Mouse (Mus musculus) MEL-GATA-1-ER (cell line): ENCODE results near the gene Plcb3.

Experiments
- DNase-seq: peaks from one replicate; pipeline ENCODE4 v3.0.0-alpha.2; 2012; ENCODE audit warnings: low read depth; ENCODE audit errors: extremely low read depth

The Plcb3 gene

DNA sequence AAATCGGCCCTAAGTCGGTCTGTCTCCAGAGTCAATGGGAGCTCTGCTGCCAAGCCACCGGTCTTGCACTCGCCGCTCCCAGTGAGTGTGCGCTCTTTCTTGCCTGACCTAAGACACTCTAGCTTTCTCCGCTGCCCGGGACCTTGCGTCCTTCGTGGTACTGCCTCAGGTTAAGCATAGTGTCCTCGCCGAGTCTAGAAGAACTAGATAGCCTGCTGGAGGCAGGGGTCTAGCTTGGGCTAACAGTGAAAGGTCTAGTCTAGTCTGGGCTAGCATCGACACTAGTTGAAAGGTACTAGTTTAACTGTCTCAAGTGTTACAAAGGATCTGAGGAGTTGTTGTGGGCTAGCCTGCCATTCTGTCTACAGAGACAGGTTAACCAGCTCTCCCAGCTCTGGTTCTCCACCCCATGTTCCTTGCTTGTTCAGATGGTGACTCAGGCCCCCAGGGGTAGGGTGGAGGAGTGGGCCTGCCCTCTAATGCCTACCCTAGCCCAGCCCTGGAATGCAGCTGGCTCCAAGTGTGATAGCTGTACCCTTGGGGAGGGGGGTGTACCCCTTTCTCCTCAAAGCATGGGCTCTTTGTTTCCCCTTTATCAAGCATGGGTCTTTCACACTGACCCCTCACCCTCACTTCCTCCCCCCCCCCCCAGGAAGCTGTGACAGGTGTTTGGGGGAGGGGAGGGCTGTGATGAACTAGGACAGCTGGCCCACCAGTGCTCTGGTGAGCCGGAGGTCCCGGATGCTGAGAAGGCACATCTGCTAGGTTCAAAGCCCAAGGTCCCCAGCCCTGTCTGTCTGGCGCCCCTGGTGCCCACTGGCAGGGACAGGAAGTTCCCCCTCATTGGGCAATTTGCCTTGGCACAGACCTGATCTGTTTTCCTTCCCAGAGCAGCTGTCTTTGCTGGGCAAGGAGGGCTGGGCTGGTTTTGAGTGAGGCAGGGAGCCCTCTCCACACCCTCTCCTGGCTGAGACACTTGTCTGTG, at the start of gene Plcb3:
TSS of gene Plcb3 (minus strand) at position 934 of the 985 bp plus-strand sequence.
- DNase-seq: no peak

DNA sequence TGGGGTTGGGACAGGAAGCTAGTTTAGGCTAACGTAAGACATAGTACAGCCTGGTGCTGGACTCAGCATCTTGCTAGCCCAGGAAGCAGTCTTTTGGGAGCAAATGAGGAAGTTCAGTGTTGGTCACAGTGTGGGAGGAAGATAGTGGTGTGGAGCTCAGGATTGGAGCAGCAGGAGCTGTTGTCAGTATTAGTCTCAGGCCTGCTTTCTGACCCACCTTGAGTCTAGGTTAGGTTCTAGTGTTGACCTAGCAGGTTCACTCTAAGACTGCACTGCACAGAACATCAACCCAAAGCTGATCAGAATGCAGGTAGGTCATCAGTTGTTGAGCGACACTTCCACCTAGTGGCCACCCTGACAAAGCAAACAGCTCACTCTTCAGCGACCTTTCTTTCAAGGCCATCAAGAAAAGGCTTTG, 44.0 kb upstream of the Plcb3 start:
- peak; percentile 82 for DNase-seq

DNA sequence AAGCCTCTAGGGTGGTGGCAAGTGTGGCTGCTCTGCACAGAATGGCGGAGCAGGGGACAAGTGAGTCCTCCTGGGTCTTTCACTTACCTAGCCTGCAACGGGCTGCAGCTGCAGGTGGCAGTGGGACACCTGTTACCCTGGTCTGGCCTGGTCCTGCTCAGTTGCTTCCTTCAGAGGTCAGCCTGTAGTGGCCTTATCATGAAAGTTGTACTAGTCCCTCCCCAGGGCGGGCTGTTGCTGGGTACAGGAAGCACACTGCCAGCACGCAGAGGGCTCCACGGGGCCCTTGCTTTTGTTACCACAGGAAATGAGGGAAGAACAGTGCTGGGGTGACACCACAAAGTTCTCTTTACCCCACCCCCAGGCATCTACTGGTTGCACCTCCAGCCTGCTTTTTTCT, 42.9 kb upstream of the Plcb3 start, which contains the start of gene Fermt3:
TSS of gene Fermt3 (minus strand) at position 279 of the 400 bp plus-strand sequence.
- peak; percentile 86 for DNase-seq

DNA sequence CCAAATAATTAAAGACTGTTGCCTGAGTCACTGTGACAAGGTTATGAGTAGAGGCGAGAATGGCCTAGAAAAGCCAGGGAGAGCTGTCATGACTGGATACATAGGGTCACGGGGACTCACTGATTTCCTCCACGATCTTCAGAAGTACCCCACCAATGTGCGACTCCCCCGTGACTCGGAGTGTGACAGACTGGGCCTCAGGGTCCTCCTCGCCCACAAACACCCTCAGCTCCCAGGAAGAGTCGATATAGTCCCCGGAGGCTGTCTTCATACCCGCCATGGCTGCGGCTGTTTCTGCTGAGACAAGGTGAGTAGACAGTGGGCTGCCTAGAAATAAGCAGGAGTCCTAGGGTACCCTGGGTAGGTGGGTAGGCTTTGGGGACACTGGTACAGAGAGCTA, 42.3 kb upstream of the Plcb3 start:
- no peak for DNase-seq

DNA sequence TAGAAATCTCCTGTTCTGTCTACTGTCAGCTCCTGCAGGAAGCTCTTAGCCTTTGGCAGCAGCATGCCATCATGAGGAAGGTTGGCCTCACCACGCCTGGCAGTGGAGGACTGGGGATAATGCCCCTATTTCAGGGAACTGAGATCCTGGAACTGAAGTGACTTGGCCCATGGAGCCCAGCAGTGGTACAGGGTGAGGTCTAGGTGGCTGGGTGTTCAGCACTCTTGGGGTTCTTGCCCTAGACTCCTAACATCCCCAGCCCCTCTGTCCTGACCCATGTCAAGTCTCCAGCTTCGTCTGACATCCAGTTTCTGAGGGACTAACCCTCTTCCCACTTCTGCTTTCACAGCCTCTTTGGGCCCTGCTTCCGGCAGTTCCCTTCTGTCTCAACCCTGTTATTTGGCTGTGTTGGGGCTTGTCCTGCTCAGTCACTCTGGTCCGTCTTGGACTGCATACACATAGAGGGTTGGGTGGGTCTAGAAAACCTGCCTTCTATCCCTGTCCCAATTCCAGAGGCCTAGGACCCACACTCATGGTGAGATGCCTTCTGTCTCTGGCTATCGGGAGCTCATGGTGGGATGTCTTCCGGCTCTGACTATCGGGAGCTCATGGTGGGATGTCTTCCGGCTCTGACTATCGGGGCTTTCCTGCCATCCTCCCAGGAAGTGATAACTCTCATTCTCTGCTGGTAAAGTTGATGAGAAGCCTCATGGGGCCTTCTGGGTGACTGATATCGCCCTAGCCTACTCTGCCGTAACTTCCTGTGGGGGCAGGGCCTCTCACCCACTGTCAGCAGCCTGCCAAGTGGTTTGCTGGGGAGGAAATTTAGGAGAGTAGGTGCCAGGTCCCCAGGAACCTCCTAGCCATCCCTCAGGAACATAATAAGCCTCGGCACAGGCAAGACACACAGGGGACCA, 41.5 kb upstream of the Plcb3 start:
- DNase-seq: peak; percentile 97

DNA sequence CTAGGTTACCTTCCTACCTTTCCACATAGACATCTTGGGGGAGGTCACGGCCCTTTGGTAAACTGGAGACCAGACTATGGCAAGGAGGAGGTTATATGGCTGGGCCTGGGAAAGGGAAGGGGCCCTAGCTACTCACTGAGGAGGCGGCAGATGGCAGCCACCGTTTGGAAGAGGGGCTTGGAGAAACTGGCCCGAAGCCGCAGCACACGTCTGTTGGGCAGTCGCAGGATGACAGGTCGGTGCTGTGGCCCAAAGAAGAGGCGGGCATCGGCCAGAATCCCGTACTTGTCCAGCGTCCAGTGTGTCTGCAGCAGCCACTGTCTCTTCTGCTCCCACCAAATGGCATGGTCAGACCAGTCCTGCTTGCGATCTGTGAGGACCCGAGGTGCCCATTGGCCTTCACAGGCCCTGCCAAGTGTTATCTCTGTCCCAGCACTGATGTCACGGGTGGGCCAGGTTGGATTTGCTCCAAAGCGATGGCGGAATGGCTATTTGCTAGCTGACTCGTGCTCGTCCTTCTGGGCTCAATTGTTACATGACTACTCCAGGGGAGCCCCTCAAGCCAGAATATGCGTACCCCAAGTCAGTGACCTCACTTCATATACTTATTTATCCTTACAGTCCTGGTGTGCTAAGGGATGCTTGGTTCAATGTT, 38.3 kb upstream of the Plcb3 start:
- no peak for DNase-seq

DNA sequence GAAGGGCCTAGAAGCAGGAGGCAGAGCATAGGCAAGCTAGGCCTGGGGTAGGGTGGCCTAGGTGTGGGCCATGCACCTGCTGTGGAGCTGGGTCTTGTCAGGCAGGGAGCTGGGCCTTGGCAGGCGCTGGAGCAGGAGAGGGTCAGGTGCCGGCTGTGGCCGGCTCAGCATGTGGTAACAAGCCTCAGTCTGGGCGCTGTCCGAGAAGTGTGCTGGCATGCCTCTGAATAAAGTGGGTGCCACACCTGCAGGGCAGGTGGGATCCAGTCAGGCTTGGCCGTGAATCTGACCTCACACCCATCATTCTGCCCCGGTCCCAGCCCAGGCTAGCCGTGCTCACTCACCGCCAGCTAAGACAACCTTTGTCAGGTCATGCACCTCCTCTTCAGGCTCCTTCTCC, 37.7 kb upstream of the Plcb3 start:
- no peak for DNase-seq

DNA sequence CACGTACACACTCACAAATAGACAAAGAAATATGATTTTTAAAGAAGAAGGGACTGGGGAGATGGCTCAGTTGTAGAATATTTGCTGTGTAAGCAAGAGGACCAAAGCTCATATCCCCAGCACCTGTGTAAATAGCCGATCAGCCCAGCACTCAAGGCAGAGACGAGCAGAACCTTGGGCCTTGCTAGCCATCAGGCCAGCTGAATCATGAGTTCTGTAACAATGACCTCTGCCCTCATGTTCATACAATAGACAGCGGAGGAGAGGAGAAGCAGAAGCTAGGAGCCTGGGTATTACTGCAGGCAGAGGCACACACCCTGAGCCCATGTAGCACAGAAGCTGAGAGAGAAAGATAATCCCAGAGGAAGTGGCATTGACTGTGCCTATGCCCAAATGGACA, 36.2 kb upstream of the Plcb3 start:
- DNase-seq: no peak

DNA sequence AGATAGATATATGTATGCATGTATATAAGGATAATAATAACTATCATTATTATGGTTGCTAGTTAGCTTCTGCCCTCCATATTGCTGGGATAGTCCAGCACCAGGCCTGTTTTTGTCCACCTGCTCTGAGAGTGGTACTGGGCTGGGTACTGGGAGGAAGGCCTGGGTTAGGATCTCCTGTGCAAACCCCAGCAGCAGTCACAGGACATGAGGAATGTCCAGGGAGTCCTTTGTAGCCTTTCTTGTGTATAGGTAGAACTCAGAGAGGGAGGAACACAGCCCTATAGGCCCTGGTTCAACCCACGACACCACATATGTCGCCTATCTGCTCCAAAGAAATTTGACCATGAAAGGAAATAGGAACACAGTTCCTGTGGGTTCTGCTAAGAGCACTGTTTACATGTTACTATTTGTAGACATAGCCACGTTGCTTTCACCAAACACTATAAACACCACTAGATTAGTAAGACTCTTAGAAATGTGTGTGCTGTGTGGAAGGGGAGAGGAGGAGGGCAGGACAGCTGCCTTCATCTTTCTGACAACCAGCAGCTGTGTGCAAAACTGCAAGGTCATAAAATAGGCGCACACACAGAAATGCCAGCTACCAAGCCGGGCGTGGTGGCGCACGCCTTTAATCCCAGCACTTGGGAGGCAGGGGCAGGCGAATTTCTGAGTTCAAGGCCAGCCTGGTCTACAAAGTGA, 30.8 kb upstream of the Plcb3 start:
- DNase-seq: no peak

DNA sequence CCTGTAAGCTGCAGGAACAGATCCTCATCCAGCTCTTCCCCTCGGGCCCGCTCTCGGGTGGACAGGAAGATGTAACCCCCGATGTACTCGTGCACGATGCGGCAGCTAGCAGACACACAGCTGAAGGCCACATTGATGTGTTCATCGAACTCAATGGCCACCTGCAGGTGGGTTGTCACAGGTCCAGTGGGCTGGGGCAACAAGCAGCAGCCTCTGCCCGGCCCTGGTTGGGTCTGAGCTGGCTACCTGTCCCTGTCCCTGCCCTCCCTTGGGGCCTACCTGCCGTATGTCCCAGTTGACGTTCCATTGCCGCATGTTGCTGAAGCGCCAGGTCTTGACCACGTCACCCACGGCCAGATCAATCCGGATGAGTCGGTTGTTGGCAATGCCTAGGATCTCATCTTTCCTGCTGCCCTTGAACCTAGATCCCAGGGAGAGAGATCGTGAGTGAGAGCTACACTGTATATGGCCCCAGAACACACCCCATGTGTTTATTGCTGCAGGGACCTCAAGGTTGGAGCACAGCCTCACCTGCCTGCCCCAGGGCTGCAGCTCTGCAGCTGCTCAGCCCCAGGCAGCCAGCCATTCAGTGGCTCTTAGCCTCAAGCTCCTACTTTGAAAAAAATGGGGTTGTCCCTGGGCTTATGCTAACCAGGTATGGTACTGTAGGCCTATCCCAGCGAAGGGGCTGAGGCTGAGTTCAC, 23.2 kb upstream of the Plcb3 start:
- DNase-seq: no peak

DNA sequence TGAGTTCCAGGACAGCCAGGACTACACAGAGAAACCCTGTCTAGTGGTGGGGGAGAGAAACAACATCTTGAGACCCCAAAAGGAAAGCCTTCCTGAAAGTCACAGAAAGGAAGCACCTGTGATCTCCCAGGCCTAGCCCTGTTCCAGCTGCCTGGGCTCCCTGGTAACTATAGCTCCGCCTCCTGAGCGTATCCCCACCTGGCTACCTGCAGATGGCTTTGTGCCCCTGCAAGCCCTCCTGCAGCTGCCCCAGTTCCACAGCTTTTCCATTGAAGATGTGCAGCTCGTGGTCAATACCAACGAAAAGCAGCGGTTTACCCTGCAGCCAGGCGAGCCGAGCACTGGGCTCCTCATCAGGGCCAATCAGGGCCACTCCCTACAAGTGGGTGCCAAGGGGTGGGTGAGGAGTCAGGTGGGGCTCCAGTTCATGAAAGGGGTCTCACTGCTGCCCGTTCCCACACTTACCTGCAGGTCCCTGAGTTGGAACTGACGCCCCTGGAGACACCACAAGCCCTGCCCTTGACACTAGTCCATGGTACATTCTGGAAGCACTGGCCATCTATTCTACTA, 21.5 kb upstream of the Plcb3 start:
- no peak for DNase-seq

DNA sequence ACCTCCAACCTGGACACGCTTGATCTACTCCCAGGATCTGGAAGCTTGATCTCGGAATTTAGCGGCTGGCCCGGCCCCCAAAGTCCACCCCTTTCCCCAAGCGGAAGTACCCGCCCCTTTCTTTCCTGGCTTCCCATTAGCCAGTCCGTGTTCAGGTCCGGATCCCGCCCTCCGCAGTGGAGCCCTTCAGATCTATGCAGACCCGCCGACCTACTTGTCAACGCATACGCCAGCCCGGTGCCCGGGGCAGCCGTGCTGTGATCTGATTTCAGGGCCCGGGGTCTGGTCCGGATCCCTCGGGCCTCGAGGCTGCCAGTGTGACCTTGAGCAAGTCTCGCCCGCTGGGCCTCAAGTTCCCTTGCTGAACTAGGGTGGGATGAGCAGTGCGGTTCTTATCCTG, 19.7 kb upstream of the Plcb3 start, which contains the start of the genes Nudt22 and Trpt1:
TSS of gene Nudt22 (minus strand) at position 112 of the 400 bp plus-strand sequence.
TSS of gene Trpt1 (plus strand) at position 126 of the 400 bp plus-strand sequence.
- DNase-seq: peak; percentile 79

DNA sequence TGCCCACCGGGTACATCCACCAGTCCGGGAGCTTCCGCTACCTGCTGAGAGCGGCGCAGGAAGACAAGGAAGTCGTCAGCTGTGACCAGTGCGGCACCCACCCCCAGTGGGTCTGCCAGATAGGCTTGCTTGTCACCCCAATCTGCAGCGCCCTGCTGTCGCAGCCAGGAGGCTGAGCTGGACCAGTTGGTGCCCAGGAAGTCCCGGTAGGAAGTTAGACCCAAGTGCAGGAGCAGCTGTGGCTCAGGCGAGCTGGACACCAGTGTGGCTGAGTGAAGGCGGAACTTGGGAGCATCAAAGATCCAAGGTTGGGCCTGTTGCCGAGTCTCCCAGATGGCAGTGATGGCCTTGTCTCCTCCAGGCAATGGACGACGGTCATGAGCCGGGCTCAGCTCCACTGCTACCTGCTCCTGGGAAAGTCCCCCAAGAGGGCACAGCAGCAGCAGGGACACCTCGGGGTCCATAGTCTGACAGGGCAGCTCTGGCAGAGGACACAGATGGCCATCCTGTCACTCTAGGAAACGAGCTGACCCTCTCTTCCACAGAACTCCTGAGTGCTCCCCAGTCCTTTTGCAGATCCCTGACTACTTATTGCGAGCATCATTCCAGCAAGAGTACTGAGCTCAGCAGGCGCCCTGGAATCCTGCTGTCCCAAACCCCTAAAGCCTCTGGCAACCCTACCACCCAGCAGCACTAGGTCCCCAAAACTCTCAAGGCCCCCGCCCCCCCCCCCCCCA, 19.2 kb upstream of the Plcb3 start:
- peak; percentile 60 for DNase-seq

DNA sequence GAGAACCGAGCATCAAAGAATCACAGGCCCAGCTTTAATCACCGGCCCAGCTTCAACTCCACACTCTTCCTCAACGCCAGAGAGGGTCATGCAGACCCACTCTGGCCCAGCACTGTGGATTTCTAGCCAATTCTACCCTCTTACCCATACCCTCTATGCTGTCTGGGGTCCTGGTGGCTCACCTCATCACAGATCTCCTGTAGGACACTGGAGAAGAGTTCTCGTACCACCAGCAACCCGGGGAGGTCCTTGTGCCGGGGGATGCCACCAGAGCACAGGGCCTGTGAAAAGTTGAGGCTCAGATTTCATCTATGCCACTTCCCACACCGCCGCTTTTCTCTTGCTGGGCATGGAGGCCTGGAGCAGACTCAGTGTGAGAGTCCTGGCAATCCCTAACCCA, 18.2 kb upstream of the Plcb3 start:
- DNase-seq: no peak

DNA sequence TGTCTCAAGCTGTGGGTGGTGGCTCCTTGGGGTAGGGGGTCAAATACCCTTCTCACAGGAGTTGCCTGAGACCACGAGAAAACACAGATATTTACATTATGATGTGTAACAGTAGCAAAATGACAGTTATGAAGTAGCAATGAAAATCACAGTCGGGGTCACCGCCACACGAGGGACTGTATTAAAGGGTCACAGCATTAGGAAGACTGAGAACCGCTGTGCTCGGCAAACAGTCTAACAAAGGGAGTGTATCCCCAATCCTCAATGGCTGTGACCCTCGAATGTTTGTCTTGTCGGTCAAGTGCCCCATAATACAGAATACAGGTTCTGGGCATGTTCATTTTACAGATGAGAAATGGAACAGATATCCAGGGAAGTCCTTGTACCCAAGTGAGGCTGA, 17.7 kb upstream of the Plcb3 start:
- DNase-seq: no peak

DNA sequence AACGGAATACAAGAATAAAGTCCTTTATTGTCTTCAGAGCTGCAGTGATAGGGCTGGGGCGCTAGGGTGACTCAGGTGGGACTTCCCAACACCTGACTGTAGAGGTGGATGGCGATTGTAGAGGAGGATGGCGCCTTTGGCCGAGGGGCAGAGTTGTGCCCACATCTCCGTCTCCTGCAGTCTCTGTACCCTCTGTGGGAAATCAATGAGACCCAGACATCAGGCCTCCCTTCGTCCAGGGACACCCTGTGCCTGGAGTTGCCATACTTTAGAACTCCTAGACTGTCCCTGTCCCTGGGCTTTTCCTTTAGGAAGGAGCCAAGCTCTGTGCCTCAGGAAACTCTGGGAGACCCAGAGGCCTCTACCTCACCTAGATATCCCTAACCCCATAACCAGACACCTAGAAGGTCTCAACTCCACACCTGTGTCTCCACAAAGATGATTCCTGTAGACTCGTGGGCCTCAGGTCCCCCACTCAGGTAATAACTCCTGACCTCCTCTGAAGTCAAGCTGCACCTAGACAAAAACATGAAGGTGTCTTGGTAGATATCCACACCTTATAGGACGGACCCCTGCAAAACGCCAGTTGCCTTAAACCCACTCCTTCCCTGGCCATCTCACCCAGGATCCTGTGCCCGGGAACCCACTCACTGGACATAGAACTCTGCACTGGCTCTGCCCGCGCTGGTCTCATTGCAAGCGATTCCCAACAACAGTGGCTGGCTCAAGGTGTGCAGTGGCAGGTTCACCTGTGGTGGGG, 16.9 kb upstream of the Plcb3 start:
- DNase-seq: no peak

DNA sequence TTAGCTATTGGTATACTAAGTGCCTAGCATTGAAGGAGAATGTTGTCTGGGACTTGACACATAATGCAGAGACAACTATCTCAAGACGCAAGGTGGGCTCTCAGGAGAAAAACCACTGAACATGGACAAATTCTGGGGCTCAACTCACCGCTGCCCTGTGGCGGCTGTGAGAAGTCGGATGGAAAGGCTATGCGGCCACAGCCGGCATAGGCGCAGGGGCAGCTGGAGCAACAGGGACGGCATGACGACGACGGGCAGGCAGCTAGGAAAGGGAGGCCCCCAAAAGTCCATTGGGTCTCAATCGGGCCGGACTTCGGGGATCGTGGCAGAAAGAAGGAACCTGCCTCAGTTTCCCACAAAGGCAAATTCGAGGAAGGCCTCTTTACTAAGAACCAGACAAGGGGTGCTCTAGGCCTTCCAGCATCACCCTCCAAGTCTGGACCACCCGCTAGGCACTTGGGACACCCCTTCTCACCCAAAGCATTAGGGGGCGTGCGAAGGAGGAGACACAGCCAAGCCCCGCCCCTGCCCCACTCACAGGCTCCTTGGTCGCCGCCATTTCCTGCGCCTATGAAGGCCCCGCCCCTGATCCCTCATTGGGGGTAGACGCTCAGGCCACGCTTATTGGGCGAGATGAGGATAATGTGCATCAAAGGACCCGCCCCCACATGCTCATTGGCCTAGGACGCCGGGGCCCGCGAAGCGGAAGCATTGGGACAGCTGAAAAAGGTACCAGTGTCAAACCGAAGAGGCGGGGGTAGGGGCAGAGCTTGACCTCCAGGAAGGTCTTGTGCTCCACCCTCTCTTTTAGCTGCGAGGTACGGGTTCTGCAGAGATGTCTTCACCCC, 16.0 kb upstream of the Plcb3 start, which contains the start of gene Dnajc4:
TSS of gene Dnajc4 (minus strand) at position 562 of the 848 bp plus-strand sequence.
- DNase-seq: peak; percentile 96
